Mouse (Mus musculus): ENCODE measurements at regions not wholly inside any gene's neighbourhood (a gene's known extent, or its start where the extent isn't known, plus 50 kb on each side); places are given as distances from the start of the nearest gene placed in this dataset.

DNA sequence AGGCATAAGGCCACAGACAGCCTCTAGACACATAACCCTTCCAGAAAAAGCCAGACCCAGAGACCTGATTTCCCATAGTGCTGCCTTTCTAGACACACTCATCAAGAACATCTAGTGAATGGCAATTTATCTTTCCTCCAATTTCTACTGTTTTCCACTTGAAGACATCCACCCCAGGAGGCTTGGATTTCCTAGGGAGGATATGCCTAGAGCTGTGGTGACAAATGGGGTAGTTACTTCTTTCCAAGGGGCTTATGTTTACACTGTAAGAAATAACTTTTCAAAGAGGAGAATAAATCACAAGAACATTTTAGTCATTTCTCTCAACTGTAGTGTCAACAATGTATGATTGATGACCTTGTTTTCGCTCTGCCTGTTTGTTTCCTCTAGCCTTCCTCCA, 124.2 kb upstream of the St6gal2 start:
- Histone ChIP-seq H3K36me3 (no peaks in the 10 kb centered on the region), H3K9me3 (no peaks in the 10 kb centered on the region), H3K4me2 (replicated peaks) (no peak overlapping the region), H3K27ac (no peak overlapping the region), H3K27me3 (no peaks in the 10 kb centered on the region), H3K4me3 (replicated peaks) (no peak overlapping the region), H3K4me1 (replicated peaks) (no peaks in the 10 kb centered on the region), H3K9ac (replicated peaks) (no peak overlapping the region)
- ATAC-seq = no peak
- WGBS = 91% methylated on average over 1 of the region's 1 CpGs

GRCm38 (mm10) chr17:55359305-55359704, 85.9 kb upstream of the St6gal2 start:
- ATAC-seq = no peak
- Histone ChIP-seq H3K4me3 (replicated peaks) (no peak overlapping the region), H3K4me2 (replicated peaks) (no peak overlapping the region), H3K4me1 (replicated peaks) (no peaks in the 10 kb centered on the region), H3K36me3 (no peaks in the 10 kb centered on the region), H3K27me3 (no peaks in the 10 kb centered on the region), H3K9ac (replicated peaks) (no peak overlapping the region), H3K9me3 (no peaks in the 10 kb centered on the region), H3K27ac (no peak overlapping the region)
- 83% methylated on average over 6 of the region's 6 CpGs for WGBS

GRCm38 (mm10) chr17:55367064-55367463, 78.1 kb upstream of the St6gal2 start:
- Histone ChIP-seq H3K9ac (replicated peaks) (no peak overlapping the region), H3K36me3 (no peaks in the 10 kb centered on the region), H3K27me3 (no peaks in the 10 kb centered on the region), H3K9me3 (no peaks in the 10 kb centered on the region), H3K4me2 (replicated peaks) (no peak overlapping the region), H3K4me1 (replicated peaks) (no peaks in the 10 kb centered on the region), H3K4me3 (replicated peaks) (no peak overlapping the region), H3K27ac (peak overlapping the region; percentile 35; the same call in 1 of the 2 replicates)
- peak; percentile 48; the same call in 1 of the 2 replicates for ATAC-seq
- WGBS = 84% methylated on average over 1 of the region's 1 CpGs

DNA sequence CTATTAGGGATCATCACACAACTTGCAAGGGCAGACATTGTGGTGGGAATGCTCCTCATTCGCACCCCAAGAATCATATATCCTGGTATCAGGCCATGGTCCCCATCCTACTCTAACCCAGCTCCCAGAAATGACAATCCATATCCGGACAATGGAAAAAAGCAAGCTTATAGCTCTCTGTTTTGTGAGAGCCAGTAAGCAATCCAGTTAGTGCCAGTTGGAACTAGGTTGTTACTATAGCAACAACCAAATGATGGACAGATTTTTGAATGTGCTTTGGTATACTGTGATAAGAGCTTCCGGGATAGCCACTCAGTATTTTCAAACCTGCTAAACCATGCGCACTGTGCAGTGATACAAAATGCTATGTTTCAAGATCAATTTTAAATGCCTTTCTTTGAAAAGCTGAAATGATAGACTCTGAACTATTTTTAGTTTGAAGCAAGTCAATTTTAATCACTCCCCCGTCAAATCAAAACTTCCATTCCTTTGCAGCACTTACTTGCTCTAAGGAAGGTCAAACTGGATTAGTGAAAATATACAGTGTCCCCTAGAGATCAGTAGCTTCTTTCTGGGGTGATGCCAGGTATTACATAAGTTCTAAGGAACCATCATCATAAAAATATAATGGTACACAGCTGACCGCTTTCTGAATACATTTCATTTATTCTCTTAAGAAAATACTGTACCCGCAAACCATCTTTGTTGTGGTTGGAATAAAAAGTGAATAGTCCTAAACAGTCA, 77.5 kb upstream of the St6gal2 start:
- Histone ChIP-seq H3K36me3 (no peaks in the 10 kb centered on the region), H3K9ac (replicated peaks) (no peak overlapping the region), H3K4me3 (replicated peaks) (no peak overlapping the region), H3K4me2 (replicated peaks) (no peak overlapping the region), H3K4me1 (replicated peaks) (no peaks in the 10 kb centered on the region), H3K27ac (peak overlapping the region; percentile 35; the same call in 1 of the 2 replicates), H3K27me3 (no peaks in the 10 kb centered on the region), H3K9me3 (no peaks in the 10 kb centered on the region)
- WGBS = 77% methylated on average over 7 of the region's 7 CpGs
- peak; percentile 93 for ATAC-seq

Measured in midbrain, embryonic 13.5 days (tissue).